Mouse (Mus musculus): Measurements from ENCODE around the gene Slc39a11.

- TF ChIP-seq CTCF (IDR thresholded peaks at IDR 0.05; ENCODE audit: control insufficient read depth, insufficient read depth, low read length): no peak
- no peak for TF ChIP-seq POLR2A (IDR thresholded peaks at IDR 0.05; ENCODE audit: borderline replicate concordance, control insufficient read depth, low read depth, low read length)
Observed at GRCm38 (mm10) chr11:113538406-113538917, 111.4 kb downstream of the Slc39a11 start.
